Mouse (Mus musculus): Measurements from ENCODE around the gene Scamp5. TPM values are rescaled to one million over a fixed set of nuclear protein-coding genes. Genes with fewer than 3 reads are reported as not detected.

Scamp5 gene
- polyA plus RNA-seq, 1 experiment from 2014 or later: 153 TPM

GRCm38 (mm10) chr9:57425116-57425515, 42.7 kb downstream of the Scamp5 start:
- no peak for ATAC-seq (replicated peaks)
- no peaks in the 10 kb centered on the region for H3K27me3 ChIP-seq (replicated peaks)
- no peak overlapping the region for H3K4me3 ChIP-seq
- H3K27ac ChIP-seq: no peak overlapping the region
- H3K9me3 ChIP-seq: no peaks in the 10 kb centered on the region
- 83% methylated on average over 3 of the region's 3 CpGs for WGBS
- no peaks in the 10 kb centered on the region for H3K36me3 ChIP-seq (replicated peaks)
- no peak overlapping the region for H3K4me2 ChIP-seq
- H3K4me1 ChIP-seq: 0 out of 2 replicates have a peak, but pooled peaks cover 8% of the 10 kb centered on the region
- no peak overlapping the region for H3K9ac ChIP-seq

GRCm38 (mm10) chr9:57424066-57424465, 43.8 kb downstream of the Scamp5 start:
- Histone ChIP-seq H3K9ac (no peak overlapping the region), H3K4me1 (0 out of 2 replicates have a peak, but pooled peaks cover 8% of the 10 kb centered on the region), H3K9me3 (no peaks in the 10 kb centered on the region), H3K27me3 (replicated peaks) (no peaks in the 10 kb centered on the region), H3K27ac (no peak overlapping the region), H3K36me3 (replicated peaks) (no peaks in the 10 kb centered on the region), H3K4me3 (no peak overlapping the region), H3K4me2 (no peak overlapping the region)
- ATAC-seq (replicated peaks): no peak
- 77% methylated on average over 6 of the region's 6 CpGs for WGBS

- Histone ChIP-seq H3K9ac (no peak overlapping the region), H3K27me3 (replicated peaks) (no peaks in the 10 kb centered on the region), H3K9me3 (no peaks in the 10 kb centered on the region), H3K4me2 (no peak overlapping the region), H3K27ac (no peak overlapping the region), H3K36me3 (replicated peaks) (no peaks in the 10 kb centered on the region), H3K4me1 (0 out of 2 replicates have a peak, but pooled peaks cover 3% of the 10 kb centered on the region), H3K4me3 (no peak overlapping the region)
- WGBS: 68% methylated on average over 5 of the region's 5 CpGs
- no peak for ATAC-seq (replicated peaks)
Measured at GRCm38 (mm10) chr9:57421688-57422111, 46.2 kb downstream of the Scamp5 start.

- H3K9ac ChIP-seq: no peak overlapping the region
- H3K36me3 ChIP-seq (replicated peaks): no peaks in the 10 kb centered on the region
- H3K27ac ChIP-seq: 0 out of 2 replicates have a peak overlapping the region, but pooled peaks have one; percentile 58
- no peaks in the 10 kb centered on the region for H3K27me3 ChIP-seq (replicated peaks)
- WGBS: 83% methylated on average over 9 of the region's 9 CpGs
- no peak for ATAC-seq (replicated peaks)
- H3K4me3 ChIP-seq: no peak overlapping the region
- no peak overlapping the region for H3K4me2 ChIP-seq
- H3K9me3 ChIP-seq: no peaks in the 10 kb centered on the region
- 0 out of 2 replicates have a peak, but pooled peaks cover 3% of the 10 kb centered on the region for H3K4me1 ChIP-seq
Measured at GRCm38 (mm10) chr9:57421121-57421571, 46.7 kb downstream of the Scamp5 start.

DNA sequence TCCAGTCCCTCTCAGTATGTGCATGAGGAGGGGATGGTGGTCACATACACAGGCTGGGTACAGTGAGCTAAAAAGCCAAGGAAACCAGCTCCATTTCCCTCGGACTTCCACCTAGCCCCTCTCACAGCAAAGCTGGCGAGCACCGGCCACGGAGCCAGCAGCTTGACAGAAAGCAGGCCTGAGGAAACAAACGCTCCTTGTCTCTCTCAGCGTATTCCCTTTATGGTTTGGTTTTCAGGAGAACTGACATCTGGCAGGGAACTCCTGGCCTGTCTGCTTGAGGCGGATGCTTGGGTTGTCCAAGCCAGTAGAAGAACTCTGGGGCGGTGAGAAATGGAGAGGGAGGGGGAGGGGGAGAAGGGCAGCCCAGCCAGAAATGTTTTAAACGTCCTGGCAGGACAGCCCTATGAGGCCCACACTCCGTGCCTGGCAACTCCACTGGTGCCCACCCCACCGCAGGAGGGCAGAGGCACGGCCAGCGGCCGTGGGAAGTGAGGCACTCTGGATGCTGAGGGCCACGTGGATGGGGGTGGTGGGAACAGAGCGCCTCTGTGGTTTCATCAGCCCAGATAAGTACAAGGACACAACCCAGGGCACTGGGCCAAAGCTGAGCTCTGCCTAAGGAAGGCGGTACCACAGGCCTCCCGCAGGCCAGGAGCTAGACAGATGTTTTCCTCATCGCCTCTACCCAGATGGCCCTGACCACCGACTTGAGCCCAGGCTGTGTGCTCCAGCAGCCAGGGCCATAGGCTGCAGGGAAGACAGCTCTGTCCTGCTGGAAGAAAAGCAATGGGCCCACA, 47.3 kb downstream of the Scamp5 start:
- H3K4me1 ChIP-seq: 0 out of 2 replicates have a peak, but pooled peaks cover 3% of the 10 kb centered on the region
- H3K27ac ChIP-seq: peak overlapping the region; percentile 58; the same call in 1 of the 2 replicates
- H3K9ac ChIP-seq: no peak overlapping the region
- 66% methylated on average over 20 of the region's 20 CpGs for WGBS
- H3K4me2 ChIP-seq: no peak overlapping the region
- no peaks in the 10 kb centered on the region for H3K27me3 ChIP-seq (replicated peaks)
- no peaks in the 10 kb centered on the region for H3K9me3 ChIP-seq
- no peaks in the 10 kb centered on the region for H3K36me3 ChIP-seq (replicated peaks)
- no peak overlapping the region for H3K4me3 ChIP-seq
- peak; percentile 63; the same call in 1 of the 2 replicates for ATAC-seq (replicated peaks)

GRCm38 (mm10) chr9:57419521-57420267, 48.2 kb downstream of the Scamp5 start:
- ATAC-seq (replicated peaks): no peak
- no peaks in the 10 kb centered on the region for H3K27me3 ChIP-seq (replicated peaks)
- 0 out of 2 replicates have a peak, but pooled peaks cover 3% of the 10 kb centered on the region for H3K4me1 ChIP-seq
- no peak overlapping the region for H3K9ac ChIP-seq
- no peak overlapping the region for H3K4me3 ChIP-seq
- no peak overlapping the region for H3K27ac ChIP-seq
- WGBS: 87% methylated on average over 16 of the region's 16 CpGs
- H3K36me3 ChIP-seq (replicated peaks): no peaks in the 10 kb centered on the region
- H3K4me2 ChIP-seq: no peak overlapping the region
- H3K9me3 ChIP-seq: no peaks in the 10 kb centered on the region

- WGBS: 85% methylated on average over 8 of the region's 8 CpGs
- H3K27ac ChIP-seq: no peak overlapping the region
Measured at GRCm38 (mm10) chr9:57417341-57417740, 50.5 kb downstream of the Scamp5 start.

DNA sequence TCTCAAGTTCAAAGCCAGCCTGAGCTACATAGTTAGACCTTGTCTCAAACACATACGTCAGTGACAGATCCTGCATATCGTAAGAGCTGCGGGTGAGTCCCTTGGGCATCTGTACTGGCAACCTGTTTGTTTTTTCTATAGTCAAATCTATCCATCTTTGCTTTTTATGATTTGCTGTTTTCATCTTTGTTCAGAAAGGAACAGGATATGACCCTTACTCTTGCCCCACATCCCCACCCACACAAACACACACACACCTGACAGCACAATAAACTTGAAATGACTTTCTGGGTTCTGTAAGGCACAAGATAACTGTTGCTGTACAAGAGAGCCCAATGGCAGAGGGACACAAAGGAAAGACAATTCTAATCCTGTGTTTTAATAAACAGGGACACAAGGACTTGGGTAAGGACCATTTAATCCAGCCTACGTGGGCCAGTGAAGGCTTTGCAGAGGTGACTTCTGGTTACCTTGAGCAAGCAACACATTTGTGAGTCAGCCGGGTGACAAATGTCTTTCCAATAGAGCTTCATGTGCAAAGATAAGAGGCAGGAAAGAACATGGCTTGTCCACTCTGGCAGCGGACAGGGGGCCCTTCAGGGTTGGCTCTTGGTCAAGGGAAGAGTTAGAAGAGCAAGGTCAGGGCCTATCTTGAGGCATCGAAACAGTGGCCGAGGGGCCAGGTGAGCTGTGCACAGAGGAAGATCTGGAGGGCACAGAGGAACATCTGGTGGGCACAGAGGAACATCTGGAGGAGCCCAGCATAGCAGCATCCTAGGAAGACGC, 60.5 kb downstream of the Scamp5 start:
- WGBS: 92% methylated on average over 9 of the region's 9 CpGs
- Histone ChIP-seq H3K4me3 (no peak overlapping the region), H3K9ac (no peak overlapping the region), H3K27me3 (replicated peaks) (no peaks in the 10 kb centered on the region), H3K9me3 (no peaks in the 10 kb centered on the region), H3K36me3 (replicated peaks) (no peaks in the 10 kb centered on the region), H3K4me1 (no peaks in the 10 kb centered on the region), H3K4me2 (no peak overlapping the region), H3K27ac (no peak overlapping the region)
- no peak for ATAC-seq (replicated peaks)

More at GRCm38 (mm10) chr9:57417341-57417740, 50.5 kb downstream of the Scamp5 start:
- H3K4me3 ChIP-seq: no peak overlapping the region
- H3K4me1 ChIP-seq: 0 out of 2 replicates have a peak, but pooled peaks cover 3% of the 10 kb centered on the region
- H3K4me2 ChIP-seq: no peak overlapping the region
- no peak for ATAC-seq (replicated peaks)
- no peaks in the 10 kb centered on the region for H3K27me3 ChIP-seq (replicated peaks)
- H3K36me3 ChIP-seq (replicated peaks): peaks cover 6% of the 10 kb centered on the region; the same call in 1 of the 2 replicates
- H3K9ac ChIP-seq: no peak overlapping the region
- no peaks in the 10 kb centered on the region for H3K9me3 ChIP-seq

- H3K36me3 ChIP-seq (replicated peaks): no peaks in the 10 kb centered on the region
- 92% methylated on average over 5 of the region's 5 CpGs for WGBS
- no peaks in the 10 kb centered on the region for H3K4me1 ChIP-seq
- H3K27me3 ChIP-seq (replicated peaks): no peaks in the 10 kb centered on the region
- no peak overlapping the region for H3K9ac ChIP-seq
- ATAC-seq (replicated peaks): no peak
- H3K4me2 ChIP-seq: no peak overlapping the region
- no peak overlapping the region for H3K4me3 ChIP-seq
- H3K9me3 ChIP-seq: no peaks in the 10 kb centered on the region
- no peak overlapping the region for H3K27ac ChIP-seq
Measured at GRCm38 (mm10) chr9:57406395-57406794, 61.5 kb downstream of the Scamp5 start.

DNA sequence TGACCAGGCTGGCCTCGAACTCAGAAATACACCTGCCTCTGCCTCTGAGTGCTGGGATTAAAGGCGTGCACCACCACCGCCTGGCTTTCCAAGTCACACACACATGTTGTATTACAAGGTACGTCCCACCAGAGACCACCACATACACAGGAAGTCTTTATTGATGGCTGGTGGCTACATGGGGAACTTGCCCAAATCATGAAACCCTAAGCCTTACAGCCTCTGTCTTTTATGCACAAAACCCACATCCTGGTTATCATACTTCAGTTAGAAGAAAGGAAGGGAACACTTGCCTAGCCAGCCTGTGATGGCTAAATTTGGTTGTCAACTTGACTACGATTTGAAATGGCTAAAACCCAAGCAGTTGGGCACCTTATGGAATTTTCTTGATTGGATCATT, 63.8 kb downstream of the Scamp5 start:
- no peaks in the 10 kb centered on the region for H3K27me3 ChIP-seq (replicated peaks)
- no peaks in the 10 kb centered on the region for H3K4me1 ChIP-seq
- ATAC-seq (replicated peaks): no peak
- H3K9ac ChIP-seq: no peak overlapping the region
- H3K27ac ChIP-seq: no peak overlapping the region
- no peak overlapping the region for H3K4me2 ChIP-seq
- H3K4me3 ChIP-seq: no peak overlapping the region
- H3K9me3 ChIP-seq: peaks cover 3% of the 10 kb centered on the region; the same call in 1 of the 2 replicates
- no peaks in the 10 kb centered on the region for H3K36me3 ChIP-seq (replicated peaks)
- 91% methylated on average over 5 of the region's 5 CpGs for WGBS

DNA sequence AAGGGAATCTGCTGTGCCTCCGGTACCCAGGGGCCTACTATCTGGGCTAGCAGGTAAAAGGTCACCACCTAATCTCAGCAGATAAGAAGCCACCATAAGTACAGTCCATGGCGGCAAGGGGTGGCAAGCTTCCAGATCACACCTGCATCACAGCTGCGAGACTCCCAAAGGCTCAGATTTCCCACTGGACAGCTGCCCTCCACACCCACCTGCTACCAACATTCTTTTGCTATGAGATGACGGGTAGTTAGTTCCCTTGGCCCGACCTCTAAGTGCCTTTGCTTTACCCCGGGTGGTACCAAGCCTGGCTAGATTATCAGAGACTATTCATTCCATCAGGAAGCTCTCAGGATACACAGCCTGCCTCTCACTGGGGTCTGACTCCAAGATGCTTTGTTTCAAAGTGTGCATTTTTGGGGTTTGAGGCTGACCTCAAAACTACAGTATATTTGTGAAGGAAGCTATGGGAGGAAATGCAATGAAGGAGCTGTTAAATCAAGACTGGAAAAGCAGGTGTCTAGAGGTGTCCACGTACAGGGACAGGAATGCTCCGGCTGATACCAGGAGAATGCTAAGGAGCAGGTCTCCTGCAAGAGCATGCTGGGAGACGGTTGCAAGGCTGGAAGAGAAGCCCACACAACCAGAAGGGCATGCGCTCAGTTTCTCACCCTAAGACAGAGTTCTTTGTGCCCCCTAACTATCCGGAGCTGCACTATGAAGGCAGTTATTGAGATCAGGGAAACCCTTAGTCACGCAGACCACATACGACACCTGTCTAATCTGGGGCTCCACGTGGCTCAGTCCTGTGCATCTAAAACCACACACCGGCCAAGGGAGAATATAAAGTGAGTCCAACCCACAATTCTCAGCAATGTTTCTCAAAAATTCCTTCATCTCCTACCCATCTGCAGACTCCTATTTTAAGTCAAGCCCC, 65.3 kb downstream of the Scamp5 start:
- WGBS: 93% methylated on average over 15 of the region's 15 CpGs
- H3K9me3 ChIP-seq: peaks cover 3% of the 10 kb centered on the region; the same call in 1 of the 2 replicates

More for the DNA sequence above, 65.3 kb downstream of the Scamp5 start:
- H3K27me3 ChIP-seq (replicated peaks): no peaks in the 10 kb centered on the region
- H3K36me3 ChIP-seq (replicated peaks): no peaks in the 10 kb centered on the region
- no peak overlapping the region for H3K4me3 ChIP-seq
- no peak overlapping the region for H3K27ac ChIP-seq
- H3K9ac ChIP-seq: no peak overlapping the region
- no peaks in the 10 kb centered on the region for H3K4me1 ChIP-seq
- H3K4me2 ChIP-seq: no peak overlapping the region
- ATAC-seq (replicated peaks): no peak

Measured in midbrain, embryonic 15.5 days (tissue).